Mouse (Mus musculus) midbrain, postnatal 0 days (tissue): ENCODE measurements around the gene Ptma. TPM values are rescaled to one million over a fixed set of nuclear protein-coding genes. Genes with fewer than 3 reads are reported as not detected.

Source experiments
- ATAC-seq: fragments of 200-750 bp; cut with Nextera tagmentation; 2 replicates; pipeline ENCODE4 v1.8.0; 2017; ENCODE audit warnings: moderate number of reproducible peaks, mild to moderate bottlenecking, moderate TSS enrichment, moderate library complexity; ENCODE audit not compliant: low FRiP score
- DNase-seq: peaks from one replicate; pipeline ENCODE4 v3.0.0-alpha.2; 2015; ENCODE audit warnings: low spot score
- H3K27ac ChIP-seq: fragments of 300-500 bp; sonication (generic); 2 replicates; pipeline ENCODE4 v1.5.1; 2014; ENCODE audit warnings: low read depth, mild to moderate bottlenecking, low read length, mixed read lengths
- H3K27me3 ChIP-seq: fragments of 300-500 bp; sonication (generic); 2 replicates; pipeline ENCODE4 v1.6.1; 2014; ENCODE audit warnings: low read length, control low read depth, mixed read lengths; ENCODE audit not compliant: insufficient read depth
- H3K36me3 ChIP-seq: fragments of 300-500 bp; sonication (generic); 2 replicates; pipeline ENCODE4 v1.6.1; 2014; ENCODE audit warnings: low read length, control low read depth, mixed read lengths; ENCODE audit not compliant: insufficient read depth
- H3K4me1 ChIP-seq: fragments of 300-500 bp; sonication (generic); 2 replicates; pipeline ENCODE4 v1.6.1; 2014; ENCODE audit warnings: mild to moderate bottlenecking, control low read depth, antibody characterized with exemption, low read length, mixed read lengths; ENCODE audit not compliant: insufficient read depth
- H3K4me2 ChIP-seq: fragments of 300-500 bp; sonication (generic); 2 replicates; pipeline ENCODE4 v1.6.1; 2014; ENCODE audit warnings: low read depth, mild to moderate bottlenecking, low read length, mixed read lengths; ENCODE audit not compliant: poor library complexity, severe bottlenecking
- H3K4me3 ChIP-seq: fragments of 300-500 bp; sonication (generic); 2 replicates; pipeline ENCODE4 v1.5.1; 2014; ENCODE audit warnings: low read depth, mild to moderate bottlenecking, low read length, moderate library complexity
- H3K9ac ChIP-seq: fragments of 300-500 bp; sonication (generic); replicated peaks from 2 replicates; pipeline ENCODE4 v1.6.1; 2014; ENCODE audit warnings: mild to moderate bottlenecking, low read length, moderate library complexity, mixed read lengths; ENCODE audit not compliant: poor library complexity, severe bottlenecking
- H3K9me3 ChIP-seq: fragments of 300-500 bp; sonication (generic); 2 replicates; pipeline ENCODE4 v1.6.1; 2016; ENCODE audit warnings: low read length, control low read depth
- CTCF ChIP-seq: IDR thresholded peaks from 2 replicates; pipeline ENCODE4 v1.5.1; 2016; ENCODE audit warnings: antibody characterized with exemption, mild to moderate bottlenecking
- WGBS: fragments of 180-500 bp; shearing (Covaris S2); extraction: QIAGEN DNeasy Blood & Tissue Kit; methylation state at CpG from one replicate; pipeline ENCODE4 v1.1.7; 2014; 5-methylcytosine and 5-hydroxymethylcytosine counted together
- polyA plus RNA-seq: library from polyadenylated mRNA; unstranded; fragments of >200 nt; fragmentation: Nextera tagmentation; extraction: Ambion mirVana; gene quantifications from 2 replicates; pipeline ENCODE4 v1.2.1, GENCODE M21; 2015
- total RNA-seq: library from RNA; depleted of rRNA; stranded (reverse); fragments of >200 nt; gene quantifications from 2 replicates; pipeline ENCODE4 v1.2.3, GENCODE M21; 2014

Ptma gene
- total and polyA plus RNA-seq, 2 experiments from 2014 or later, result 947 to 1,354 TPM

GRCm38 (mm10) chr1:86524619-86525498 lies 1.7 kb upstream of the Ptma start:
- under 1% methylated on average over 47 of the region's 53 CpGs for WGBS
- ATAC-seq, result peak; percentile 79

GRCm38 (mm10) chr1:86525499-86526115 lies 919 bp upstream of the Ptma start:
- ATAC-seq, result peak; percentile 11; the same call in 1 of the 2 replicates
- WGBS, result under 1% methylated on average over 44 of the region's 44 CpGs
- TF ChIP-seq CTCF, result no peak
- Histone ChIP-seq H3K36me3 (no peaks in the 10 kb centered on the region), H3K4me2 (peak overlapping the region; percentile 82), H3K27me3 (no peaks in the 10 kb centered on the region), H3K27ac (peak overlapping the region; percentile 100), H3K9ac (peak overlapping the region; percentile 86), H3K4me3 (peak overlapping the region; percentile 98), H3K4me1 (peaks cover 9% of the 10 kb centered on the region), H3K9me3 (no peaks in the 10 kb centered on the region)
- DNase-seq, result peak; percentile 80

More at GRCm38 (mm10) chr1:86524619-86525498, 1.7 kb upstream of the Ptma start:
- Histone ChIP-seq H3K9me3 (no peaks in the 10 kb centered on the region), H3K36me3 (no peaks in the 10 kb centered on the region), H3K9ac (peak overlapping the region; percentile 86), H3K27ac (peak overlapping the region; percentile 100), H3K4me2 (peak overlapping the region; percentile 82), H3K4me3 (peak overlapping the region; percentile 98), H3K27me3 (no peaks in the 10 kb centered on the region), H3K4me1 (peaks cover 9% of the 10 kb centered on the region)
- peak; percentile 97 for TF ChIP-seq CTCF
- DNase-seq, result peak; percentile 100

- Histone ChIP-seq H3K4me2 (peak overlapping the region; percentile 83), H3K27ac (peak overlapping the region; percentile 100), H3K36me3 (no peaks in the 10 kb centered on the region), H3K9me3 (no peaks in the 10 kb centered on the region), H3K4me1 (peaks cover 9% of the 10 kb centered on the region), H3K27me3 (no peaks in the 10 kb centered on the region), H3K4me3 (peak overlapping the region; percentile 98), H3K9ac (peak overlapping the region; percentile 100)
- DNase-seq (no peak), ATAC-seq (0 out of 2 replicates have a peak, but pooled peaks have one; percentile 0)
- under 1% methylated on average over 94 of the region's 111 CpGs for WGBS
- no peak for TF ChIP-seq CTCF
Observed at GRCm38 (mm10) chr1:86526789-86527598, 468 bp downstream of the Ptma start.

- Histone ChIP-seq H3K9ac (peak overlapping the region; percentile 100), H3K27me3 (no peaks in the 10 kb centered on the region), H3K36me3 (no peaks in the 10 kb centered on the region), H3K27ac (peak overlapping the region; percentile 100), H3K4me2 (peak overlapping the region; percentile 83), H3K4me1 (peaks cover 9% of the 10 kb centered on the region), H3K9me3 (no peaks in the 10 kb centered on the region), H3K4me3 (peak overlapping the region; percentile 98)
- ATAC-seq, result peak; percentile 14
- DNase-seq, result peak; percentile 89
- TF ChIP-seq CTCF, result peak; percentile 88
- WGBS, result under 1% methylated on average over 85 of the region's 89 CpGs
Observed at GRCm38 (mm10) chr1:86527599-86528486, 1.3 kb downstream of the Ptma start.
